Mouse (Mus musculus) frontal cortex, adult 2 months (tissue): Measurements from ENCODE around the gene Nsmf. TPM values are rescaled to one million over a fixed set of nuclear protein-coding genes. Genes with fewer than 3 reads are reported as not detected.

ENCODE experiments used
- DNase-seq, 2 experiments: peaks; one replicate each; pipeline ENCODE4 v3.0.0; 2022; ENCODE audit warnings: low spot score in 1 of 2; ENCODE audit errors: extremely low spot score in 1 of 2
- polyA plus RNA-seq: library from polyadenylated mRNA; depleted of rRNA; stranded (reverse); fragments of >200 nt; gene quantifications from 2 replicates; pipeline ENCODE4 v1.2.3, GENCODE M21; 2012; rRNA removed

Nsmf gene
- polyA plus RNA-seq, 1 experiment, result 695 TPM

DNA sequence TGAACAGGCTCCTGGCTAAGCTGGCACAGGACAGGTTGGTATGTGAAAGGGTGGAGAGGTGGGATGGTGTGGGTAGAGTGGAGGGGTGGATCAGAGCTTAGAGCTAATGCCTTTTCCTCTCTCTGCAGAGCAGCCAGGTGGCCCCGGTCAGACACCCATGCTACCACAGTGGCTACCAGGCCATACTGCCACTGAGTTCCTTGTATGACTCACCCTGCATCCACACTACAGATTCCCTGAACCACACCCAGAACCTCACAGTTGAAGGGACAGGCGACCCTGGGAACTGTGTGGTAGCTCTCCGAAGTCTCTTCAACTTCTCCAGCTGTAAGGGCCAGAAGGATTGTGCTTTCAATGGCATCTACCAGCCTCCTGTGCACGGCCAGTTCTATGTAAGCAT lies 29.5 kb downstream of the Nsmf start:
- DNase-seq, result no peak

DNA sequence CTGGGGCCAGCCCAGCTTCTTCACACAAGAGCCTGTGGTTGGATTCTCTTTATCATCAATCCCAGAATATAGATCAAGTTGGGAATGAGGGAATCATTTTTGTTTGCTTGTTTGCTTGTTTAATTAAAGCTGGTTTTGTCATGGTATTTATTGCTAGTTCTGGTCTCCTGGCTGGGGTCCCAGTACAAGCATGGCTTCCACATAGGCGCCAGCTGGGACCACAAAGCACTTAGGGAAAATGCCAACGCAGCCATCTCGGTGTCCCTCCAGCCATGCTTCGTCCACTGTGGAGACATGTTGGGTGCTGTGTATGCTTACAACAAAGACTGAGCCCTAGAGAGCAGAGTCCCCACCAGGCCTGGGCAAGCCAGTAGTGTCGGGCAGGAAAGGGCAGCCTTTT lies 31.4 kb downstream of the Nsmf start:
- DNase-seq, result no peak

DNA sequence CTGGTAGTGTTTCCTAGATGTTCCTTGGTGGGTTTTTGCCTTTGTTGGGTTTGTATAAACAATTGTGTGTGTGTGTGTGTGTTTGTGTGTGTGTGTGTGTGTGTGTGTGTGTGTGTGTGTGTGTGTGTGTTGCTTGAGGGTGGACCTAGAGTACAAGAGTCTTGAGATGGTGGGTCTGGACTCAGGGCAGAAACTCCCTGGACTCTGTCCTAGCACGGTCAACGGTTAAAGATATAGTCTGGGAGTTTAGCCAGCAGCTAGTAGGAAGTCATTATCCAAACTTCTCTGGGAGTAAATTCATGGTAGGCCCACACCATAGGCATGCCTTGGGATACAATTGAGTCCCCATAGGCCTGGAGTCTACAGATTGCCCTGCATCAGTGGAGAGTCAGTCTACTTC lies 33.7 kb downstream of the Nsmf start:
- no peak for DNase-seq

DNA sequence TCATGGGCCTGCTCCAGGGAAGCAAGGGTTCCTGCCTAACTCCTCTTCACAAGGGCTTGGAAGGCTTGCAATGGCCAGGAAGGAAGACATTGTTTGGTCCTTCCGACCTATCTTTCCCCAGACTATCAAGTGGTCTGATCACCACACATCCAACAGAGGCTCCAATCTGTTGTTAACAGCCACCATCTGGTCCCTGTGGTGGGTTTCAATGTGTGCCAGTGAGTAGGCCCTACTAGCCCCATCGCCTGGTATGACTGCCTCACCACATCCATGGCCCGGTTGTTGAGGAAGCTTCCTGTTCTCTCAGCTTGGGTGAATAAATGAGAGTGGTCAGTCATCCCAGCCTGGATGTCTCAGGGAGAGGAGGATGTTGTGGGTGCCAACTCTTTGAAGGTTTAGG lies 34.5 kb downstream of the Nsmf start:
- no peak for DNase-seq

DNA sequence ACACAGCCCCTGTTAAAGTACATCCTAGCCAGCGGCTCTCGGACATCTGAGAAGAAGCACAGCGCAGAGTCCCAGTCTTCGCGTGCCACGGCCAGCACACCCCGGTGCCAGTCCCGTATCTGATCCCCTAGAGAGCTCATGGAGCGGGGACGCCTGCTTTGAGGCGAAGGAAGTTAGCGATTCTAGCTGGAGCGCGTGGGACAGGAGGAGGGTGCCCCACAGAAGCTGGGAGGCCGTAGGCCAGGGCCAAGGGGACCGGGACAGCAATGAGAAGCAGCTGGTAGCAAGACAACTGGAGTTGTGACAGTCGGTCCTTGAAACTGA lies 40.6 kb downstream of the Nsmf start:
- no peak for DNase-seq

DNA sequence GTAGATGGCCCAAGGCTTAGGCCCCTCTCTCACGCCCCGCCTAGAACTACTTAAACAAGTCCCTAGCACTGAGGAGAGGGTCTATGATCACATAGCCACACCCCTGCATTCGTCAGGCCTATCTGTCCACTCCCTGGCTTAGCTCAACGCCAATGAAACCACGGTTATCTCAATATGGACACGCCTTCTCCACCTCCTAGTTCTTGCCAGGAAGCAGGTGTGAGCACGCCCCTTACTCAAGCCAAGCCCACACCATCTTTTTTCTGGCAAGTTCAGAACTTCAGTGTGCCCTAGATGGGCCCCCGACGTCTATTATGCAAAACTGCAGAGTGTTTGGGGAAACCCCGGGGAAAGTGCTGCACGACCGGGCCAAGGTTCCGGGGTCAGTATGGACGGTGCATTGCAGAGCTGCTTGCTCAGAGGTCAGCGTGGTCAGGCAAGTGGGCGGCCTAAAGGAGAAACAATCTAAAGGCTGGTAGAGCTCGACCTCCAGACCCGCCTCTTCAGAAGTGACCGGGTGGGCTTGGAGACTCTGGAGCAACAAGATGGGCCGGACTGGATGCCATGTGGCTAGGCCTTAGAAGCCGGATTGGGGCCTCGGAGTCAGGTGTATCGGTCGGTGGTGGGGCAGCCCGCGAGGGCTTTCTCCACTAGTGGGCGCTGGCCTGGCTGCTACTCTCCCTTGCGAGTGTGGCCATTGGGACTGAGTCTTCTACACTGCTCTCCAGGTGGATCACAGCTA lies 41.1 kb downstream of the Nsmf start, which contains the start of gene Noxa1:
TSS of gene Noxa1 (minus strand) at position 41 of the 742 bp plus-strand sequence.
- no peak for DNase-seq

DNA sequence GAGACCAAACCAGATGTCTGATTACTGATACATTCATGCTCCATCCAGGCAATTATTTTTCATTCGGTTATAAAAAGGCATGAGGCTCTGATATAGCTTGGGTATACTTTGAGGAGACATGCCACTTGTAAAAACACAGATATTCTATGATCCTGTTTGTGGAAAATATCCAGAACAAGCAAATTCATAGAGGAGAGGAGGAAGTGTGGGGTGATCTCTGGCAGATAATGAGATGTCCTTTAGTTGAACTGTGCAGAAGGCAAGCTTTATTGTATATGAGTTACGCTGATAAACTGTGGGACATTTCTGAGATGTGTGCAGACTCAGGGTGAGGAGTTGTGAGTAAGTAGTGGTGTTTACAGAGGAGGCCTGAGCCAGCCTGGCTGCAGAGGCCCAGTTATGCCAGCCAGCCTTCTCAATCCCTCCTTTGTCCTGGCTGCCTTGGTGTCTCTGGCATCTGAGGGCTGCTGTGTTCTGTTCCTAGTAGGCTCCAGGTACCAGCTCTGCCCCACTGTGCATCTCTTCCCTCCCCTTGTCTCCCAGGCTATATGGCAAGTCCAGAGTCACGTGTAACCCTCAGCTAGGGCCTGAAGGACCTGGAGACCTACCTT lies 44.0 kb downstream of the Nsmf start:
- no peak for DNase-seq

DNA sequence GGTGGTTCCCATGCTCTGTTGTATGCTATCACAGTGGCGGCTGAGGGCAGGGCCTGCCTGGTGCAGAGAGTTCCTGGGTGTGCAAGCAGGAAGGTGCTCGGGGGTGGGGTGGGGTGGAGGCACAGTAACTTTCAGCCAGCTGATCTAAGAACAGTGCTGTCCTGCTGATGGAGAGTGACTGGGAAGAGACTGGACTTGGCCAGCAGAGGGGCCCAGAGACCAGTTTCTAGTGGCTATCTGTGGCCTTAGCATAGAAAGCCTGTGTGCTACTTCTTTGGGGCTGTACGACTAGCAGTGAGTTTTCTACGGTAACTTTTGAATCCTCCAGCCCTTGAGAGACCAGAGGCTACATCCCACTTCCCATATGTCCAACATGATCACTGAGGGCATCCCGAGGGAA lies 44.8 kb downstream of the Nsmf start:
- DNase-seq, result peak in 1 of 2 experiments; percentile 50

DNA sequence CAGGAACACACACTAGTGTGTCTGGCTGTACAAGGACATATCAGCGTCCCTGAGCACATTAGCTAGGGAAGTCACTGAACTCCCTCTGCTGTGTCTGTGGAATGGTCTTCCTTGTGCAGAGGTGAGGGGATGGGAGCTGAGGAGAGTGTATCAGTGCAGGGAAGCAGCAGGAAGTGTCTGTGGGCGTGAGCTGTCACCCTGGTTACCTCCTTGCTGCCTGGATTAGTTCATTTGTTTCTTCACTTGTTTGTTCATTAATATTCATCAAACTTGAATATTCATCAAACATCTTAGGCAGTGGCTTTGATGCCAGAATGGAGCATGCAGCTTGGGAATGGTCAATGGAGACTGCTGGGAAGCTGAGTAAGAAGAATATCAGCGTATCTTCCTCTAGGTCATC lies 45.5 kb downstream of the Nsmf start:
- DNase-seq, result no peak

DNA sequence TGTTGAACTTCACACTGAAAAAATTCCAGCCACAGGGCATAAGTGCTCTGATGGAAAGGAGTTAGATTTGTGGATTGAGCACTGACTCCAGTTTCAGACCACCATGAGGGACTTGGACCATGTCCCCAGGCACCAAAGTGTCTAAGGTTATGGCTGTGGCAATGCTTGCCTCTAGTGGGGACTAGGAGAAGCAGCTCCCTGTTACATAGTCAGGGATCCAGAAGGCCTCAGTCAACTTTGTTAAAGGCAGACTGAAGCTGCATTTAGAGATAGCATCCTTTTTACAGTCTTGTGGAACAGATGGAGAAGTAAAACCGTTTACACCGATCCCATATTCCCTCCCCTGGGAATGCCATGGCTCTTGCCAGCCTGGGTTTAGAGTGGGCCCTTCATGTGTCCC lies 50.0 kb downstream of the Nsmf start:
- DNase-seq, result no peak

DNA sequence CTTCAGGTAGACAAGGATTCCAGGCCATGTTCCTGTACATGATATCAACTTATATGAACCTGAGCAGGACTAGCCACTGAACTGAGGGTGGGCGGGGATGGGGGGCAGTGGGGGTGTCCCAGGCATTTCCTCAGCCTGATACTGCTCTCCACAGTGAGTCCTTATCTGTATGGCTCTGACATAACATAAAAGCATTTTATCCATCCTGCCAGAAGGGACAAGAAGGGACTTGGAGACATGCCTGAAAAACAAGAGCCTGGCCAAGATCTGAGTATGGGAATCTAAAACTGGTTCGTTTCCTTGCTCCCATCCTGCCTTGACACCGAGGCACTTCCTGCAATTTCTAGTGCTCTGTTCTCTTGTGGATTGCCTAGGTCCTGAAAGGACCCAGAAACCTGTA lies 51.9 kb downstream of the Nsmf start:
- no peak for DNase-seq

DNA sequence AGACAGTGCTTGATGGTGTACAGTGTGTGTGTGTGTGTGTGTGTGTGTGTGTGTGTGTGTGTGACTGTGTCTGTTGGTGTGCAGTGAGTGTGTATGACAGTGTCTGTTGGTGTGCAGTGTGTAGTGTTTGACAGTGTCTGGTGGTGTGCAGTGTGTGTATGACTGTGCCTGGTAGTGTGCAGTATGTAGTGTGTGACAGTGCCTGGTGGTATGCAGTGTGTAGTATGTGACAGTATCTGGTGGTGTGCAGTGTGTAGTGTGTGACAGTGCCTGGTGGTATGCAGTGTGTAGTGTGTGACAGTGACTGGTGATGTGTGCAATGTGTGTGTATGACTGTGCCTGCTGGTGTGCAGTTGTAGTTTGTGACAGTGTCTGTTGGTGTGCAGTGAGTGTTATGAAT lies 55.3 kb downstream of the Nsmf start:
- no peak for DNase-seq

DNA sequence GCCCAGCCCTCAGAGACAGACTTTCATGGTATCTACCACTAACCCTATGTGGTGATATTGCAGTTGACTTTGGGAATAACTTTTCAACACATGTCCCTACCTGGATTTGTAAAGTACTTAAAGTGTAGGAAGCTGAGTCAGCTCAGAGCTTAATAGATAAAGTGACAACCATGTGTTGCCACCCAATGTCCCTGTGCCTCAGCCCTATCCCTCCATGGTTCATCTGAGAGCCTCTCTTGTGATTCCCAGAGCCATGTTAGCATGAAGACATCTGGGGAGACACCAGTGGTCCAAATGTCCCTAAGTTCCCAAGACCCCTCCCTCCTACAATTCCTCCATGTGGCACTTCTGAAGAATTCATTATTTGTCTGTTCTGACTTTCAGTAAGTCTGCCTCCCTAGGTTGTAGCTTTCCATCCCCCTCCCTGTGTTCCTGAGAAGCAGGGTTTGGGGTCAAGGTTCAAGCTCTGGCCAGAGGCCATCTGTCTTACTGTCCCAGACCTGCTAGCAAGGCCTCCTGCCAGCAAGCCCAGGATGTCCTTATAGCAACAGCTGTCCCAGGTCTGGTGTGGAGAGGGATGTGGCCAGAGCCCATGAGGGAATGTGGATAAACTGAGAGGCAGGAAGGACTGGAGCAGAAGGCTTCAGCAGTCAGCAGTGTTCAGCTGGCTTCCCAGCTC lies 56.5 kb downstream of the Nsmf start:
- DNase-seq, result no peak

DNA sequence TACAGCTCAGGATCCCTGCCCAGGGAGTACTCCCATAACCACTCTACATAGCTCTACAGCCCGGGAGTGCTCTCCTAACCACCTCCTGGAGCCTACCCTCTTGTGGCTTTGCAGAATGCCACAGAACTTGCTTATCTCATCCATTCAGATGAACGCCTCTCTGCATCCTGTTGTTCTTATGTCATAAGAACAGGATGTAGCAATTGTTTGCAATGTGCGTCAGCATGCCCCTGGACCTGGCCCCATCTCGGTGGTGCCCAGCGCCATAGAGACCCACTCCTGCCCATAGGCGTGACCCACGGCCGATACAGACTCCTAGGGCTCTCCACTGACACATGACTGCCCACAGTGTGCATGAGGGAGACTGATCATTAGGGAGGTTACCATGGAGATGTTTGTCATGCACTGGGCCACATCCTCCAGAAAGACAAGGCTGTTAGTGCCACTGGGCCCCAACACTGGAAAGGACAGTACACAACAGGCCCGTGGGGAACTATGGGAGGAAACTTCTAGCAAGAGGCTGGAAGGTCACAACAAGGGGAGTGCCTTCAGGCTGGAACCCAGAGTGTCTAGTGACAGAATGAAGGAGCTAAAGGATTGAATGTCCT lies 57.1 kb downstream of the Nsmf start:
- no peak for DNase-seq

Other genes with a start within 250 kb of the Nsmf start
- 66.2 and 66.4 TPM in 2 replicates for gene Ehmt1, start 134.7 kb upstream of the Nsmf start, polyA plus RNA-seq
- gene Arrdc1, start 119.1 kb upstream of the Nsmf start, polyA plus RNA-seq, result 30.8 and 37.2 TPM in 2 replicates
- gene Zmynd19, start 104.6 kb upstream of the Nsmf start, polyA plus RNA-seq, result 19.4 and 22.6 TPM in 2 replicates
- gene Dph7, start 92.0 kb upstream of the Nsmf start, polyA plus RNA-seq, result 36.3 and 36.4 TPM in 2 replicates
- gene Mrpl41, start 79.3 kb upstream of the Nsmf start, polyA plus RNA-seq, result 126 and 127 TPM in 2 replicates
- 17.4 and 21.3 TPM in 2 replicates for gene Pnpla7, start 78.3 kb upstream of the Nsmf start, polyA plus RNA-seq
- 0.08 TPM in 1 of 2 replicates, not detected in the other for gene Entpd8, start 25.9 kb downstream of the Nsmf start, polyA plus RNA-seq
- not detected in 2 replicates for gene Noxa1, start 40.8 kb downstream of the Nsmf start, polyA plus RNA-seq
- 38.7 and 39.1 TPM in 2 replicates for gene Nrarp, start 126.4 kb downstream of the Nsmf start, polyA plus RNA-seq
- 2.6 and 3.0 TPM in 2 replicates for gene Tor4a, start 142.5 kb downstream of the Nsmf start, polyA plus RNA-seq
- gene Nelfb, start 157.1 kb downstream of the Nsmf start, polyA plus RNA-seq, result 60.2 and 65.6 TPM in 2 replicates
- 0.06 and 0.15 TPM in 2 replicates for gene Stpg3, start 160.3 kb downstream of the Nsmf start, polyA plus RNA-seq
- gene Fam166a, start 164.4 kb downstream of the Nsmf start, polyA plus RNA-seq, result 0.16 and 0.19 TPM in 2 replicates
- gene Tubb4b, start 170.3 kb downstream of the Nsmf start, polyA plus RNA-seq, result 499 and 548 TPM in 2 replicates
- 0.08 and 0.15 TPM in 2 replicates for gene Slc34a3, start 180.0 kb downstream of the Nsmf start, polyA plus RNA-seq
- not detected in 2 replicates for gene Rnf224, start 182.4 kb downstream of the Nsmf start, polyA plus RNA-seq
- 248 and 300 TPM in 2 replicates for gene Rnf208, start 187.9 kb downstream of the Nsmf start, polyA plus RNA-seq
- gene Cysrt1, start 188.1 kb downstream of the Nsmf start, polyA plus RNA-seq, result 0.24 and 0.53 TPM in 2 replicates
- 15.8 and 16.4 TPM in 2 replicates for gene AL732309.1, start 192.5 kb downstream of the Nsmf start, polyA plus RNA-seq
- 29.8 and 31.1 TPM in 2 replicates for gene Tmem203, start 201.1 kb downstream of the Nsmf start, polyA plus RNA-seq
- gene Tprn, start 208.3 kb downstream of the Nsmf start, polyA plus RNA-seq, result 13.5 and 18.9 TPM in 2 replicates
- 75.4 and 86.0 TPM in 2 replicates for gene Ssna1, start 218.1 kb downstream of the Nsmf start, polyA plus RNA-seq
- 69.9 and 79.0 TPM in 2 replicates for gene Anapc2, start 218.1 kb downstream of the Nsmf start, polyA plus RNA-seq
- not detected in 2 replicates for gene Tmem210, start 233.8 kb downstream of the Nsmf start, polyA plus RNA-seq
- gene Lrrc26, start 235.6 kb downstream of the Nsmf start, polyA plus RNA-seq, result 0.15 TPM in 1 of 2 replicates, not detected in the other